Comparison of ENCODE assay signal across 24 mouse cellular contexts in genomic region chr15:67423922-67424321, GRCm38 (mm10).
DNase-seq lines count a peak whose midpoint lies in the region; ATAC-seq and TF ChIP-seq lines count a peak whose summit lies in the region.
"Had no signal": no experiment of that assay in that cellular context is flagged by ENCODE, and none has a peak within 500 bp of the region (broad histone marks: within the 10 kb centered on the region; RNA-seq: fewer than 3 reads in every experiment).

No protein-coding gene starts in this region.

- no peak overlapping the region for H3K4me3 ChIP-seq in kidney, embryonic 16.5 days (ENCODE audit: low read length)
- no peak overlapping the region for H3K4me3 ChIP-seq in liver, postnatal 0 days (ENCODE audit: low read depth, low read length)
- no peak overlapping the region for H3K4me3 ChIP-seq in heart, adult 2 months
- H3K4me3 ChIP-seq: embryonic facial prominence, embryonic 13.5 days; forebrain, embryonic 15.5 days; heart, embryonic 12.5 days; hindbrain, embryonic 13.5 days; left cerebral cortex, adult 2 months; limb, embryonic 10.5 days had no signal

- no peaks in the 10 kb centered on the region for H3K36me3 ChIP-seq in kidney, embryonic 16.5 days (ENCODE audit: insufficient read depth, low read length)
- no peaks in the 10 kb centered on the region for H3K36me3 ChIP-seq in liver, postnatal 0 days (replicated peaks; ENCODE audit: insufficient read depth, low read length)
- no peaks in the 10 kb centered on the region for H3K36me3 ChIP-seq in heart, adult 2 months (ENCODE audit: control insufficient read depth, insufficient read depth, low read length)
- H3K36me3 ChIP-seq: embryonic facial prominence, embryonic 13.5 days; forebrain, embryonic 15.5 days; heart, embryonic 12.5 days; hindbrain, embryonic 13.5 days; limb, embryonic 10.5 days had no signal

- H3K9ac ChIP-seq in kidney, embryonic 16.5 days (replicated peaks; ENCODE audit: low read length) = no peak overlapping the region
- no peak overlapping the region for H3K9ac ChIP-seq in liver, postnatal 0 days (replicated peaks)
- no peak overlapping the region for H3K9ac ChIP-seq in heart, adult 2 months (ENCODE audit: low read depth, low read length)
- H3K9ac ChIP-seq: embryonic facial prominence, embryonic 13.5 days; forebrain, embryonic 15.5 days; heart, embryonic 12.5 days; hindbrain, embryonic 13.5 days; liver, embryonic 14.5 days had no signal

- peak; percentile 2 to 14 for DNase-seq in kidney, adult 8-10 months
- DNase-seq in retina, adult 2 months (ENCODE audit: low read depth, low spot score) = peak; percentile 58
- DNase-seq in retina, embryonic 14.5 days (ENCODE audit: low spot score) = no peak
- DNase-seq in liver, postnatal 0 days = peak; percentile 48
- no peak for DNase-seq in embryo, embryonic 9.5 days (ENCODE audit: extremely low spot score)
- no peak for DNase-seq in heart, adult 2 months
- DNase-seq: cerebellum, adult 8-10 months; gastrocnemius, postnatal 36 days; heart, postnatal 14 days; kidney, postnatal 10 days; lung, postnatal 10 days; right cerebral cortex, adult 18-20 months; thymus, postnatal 14 days had no signal

- TF ChIP-seq CTCF in liver, postnatal 0 days (IDR thresholded peaks at IDR 0.05; ENCODE audit: low read depth) = no peak
- TF ChIP-seq CTCF in heart, adult 2 months (IDR thresholded peaks at IDR 0.05) = no peak

- peak; percentile 58; the same call in 1 of the 2 replicates for TF ChIP-seq EP300 in liver, postnatal 0 days (IDR thresholded peaks at IDR 0.05; ENCODE audit: low read depth)
- TF ChIP-seq EP300 in heart, adult 2 months (IDR thresholded peaks at IDR 0.05; ENCODE audit: insufficient read depth, low read depth, low read length) = no peak

- no peaks in the 10 kb centered on the region for H3K4me1 ChIP-seq in kidney, embryonic 16.5 days (ENCODE audit: insufficient read depth, low read length)
- H3K4me1 ChIP-seq in liver, postnatal 0 days (ENCODE audit: insufficient read depth) = peaks cover 19% of the 10 kb centered on the region
- peaks cover 3% of the 10 kb centered on the region for H3K4me1 ChIP-seq in heart, adult 2 months (ENCODE audit: control insufficient read depth, insufficient read depth, low read length)
- H3K4me1 ChIP-seq: forebrain, embryonic 15.5 days; hindbrain, embryonic 13.5 days had no signal

- no peak overlapping the region for H3K4me2 ChIP-seq in kidney, embryonic 16.5 days (replicated peaks; ENCODE audit: low read depth, low read length)
- no peak overlapping the region for H3K4me2 ChIP-seq in liver, postnatal 0 days (ENCODE audit: low read depth, low read length)
- H3K4me2 ChIP-seq: embryonic facial prominence, embryonic 13.5 days; forebrain, embryonic 15.5 days; heart, embryonic 12.5 days; hindbrain, embryonic 13.5 days had no signal

- H3K9me3 ChIP-seq in kidney, embryonic 16.5 days (ENCODE audit: low read length) = no peaks in the 10 kb centered on the region
- no peaks in the 10 kb centered on the region for H3K9me3 ChIP-seq in liver, postnatal 0 days (ENCODE audit: low read length)
- H3K9me3 ChIP-seq: embryonic facial prominence, embryonic 13.5 days; forebrain, embryonic 15.5 days; heart, embryonic 12.5 days; hindbrain, embryonic 13.5 days; limb, embryonic 10.5 days had no signal

- no peak for TF ChIP-seq POLR2A in heart, adult 2 months (IDR thresholded peaks at IDR 0.05; ENCODE audit: insufficient read depth, low read depth, low read length)

- intact Hi-C loops in heart, adult 2 months (cut with DNase I) = no loop called here

- no peak for ATAC-seq in kidney, embryonic 16.5 days (ENCODE audit: low FRiP score, low TSS enrichment)
- ATAC-seq in liver, postnatal 0 days = peak; percentile 99
- ATAC-seq: activated CD4-positive, CD25-positive, alpha-beta regulatory T cell, adult 4 months; forebrain, embryonic 15.5 days; inflammation-experienced regulatory T-cells, adult 6 months; midbrain, embryonic 16.5 days had no signal

- no peaks in the 10 kb centered on the region for H3K27me3 ChIP-seq in kidney, embryonic 16.5 days (ENCODE audit: insufficient read depth, low read length)
- H3K27me3 ChIP-seq in liver, postnatal 0 days (ENCODE audit: insufficient read depth, low read length) = no peaks in the 10 kb centered on the region
- H3K27me3 ChIP-seq in heart, adult 2 months (ENCODE audit: control insufficient read depth, insufficient read depth, low read length) = no peaks in the 10 kb centered on the region
- H3K27me3 ChIP-seq: embryonic facial prominence, embryonic 13.5 days; forebrain, embryonic 15.5 days; heart, embryonic 12.5 days; hindbrain, embryonic 13.5 days had no signal

- no peak overlapping the region for H3K27ac ChIP-seq in kidney, embryonic 16.5 days (ENCODE audit: low read length)
- H3K27ac ChIP-seq in liver, postnatal 0 days (ENCODE audit: low read depth) = peak overlapping the region; percentile 84
- H3K27ac ChIP-seq in heart, adult 2 months = no peak overlapping the region
- H3K27ac ChIP-seq: embryonic facial prominence, embryonic 13.5 days; forebrain, embryonic 15.5 days; hindbrain, embryonic 13.5 days; left cerebral cortex, adult 2 months; limb, embryonic 10.5 days; liver, embryonic 14.5 days had no signal

- 42% methylated on average over 3 of the region's 3 CpGs for WGBS in kidney, embryonic 16.5 days
- WGBS in liver, postnatal 0 days (ENCODE audit: insufficient replicate concordance) = 13% methylated on average over 3 of the region's 3 CpGs
- 62% methylated on average over 3 of the region's 3 CpGs for WGBS in heart, adult 2 months

- H3K79me2 ChIP-seq in heart, adult 2 months (replicated peaks; ENCODE audit: control insufficient read depth, insufficient read depth, low read length) = no peaks in the 10 kb centered on the region

Comparison
In these comparisons a context has a peak if more than half of its experiments do, and no peak if none do; other contexts are left out.
1. DNase-seq: peak in kidney, adult 8-10 months (2 of 2), retina, adult 2 months (single experiment) and liver, postnatal 0 days (single experiment); none in retina, embryonic 14.5 days (single experiment), embryo, embryonic 9.5 days (single experiment) and heart, adult 2 months (0 of 2).